Mouse (Mus musculus) ES-Bruce4 (cell line): ENCODE results near the gene Mrpl2. TPM values are rescaled to one million over a fixed set of nuclear protein-coding genes. Genes with fewer than 3 reads are reported as not detected.

ENCODE experiments used
- H3K27ac ChIP-seq: 2 replicates; pipeline ENCODE4 v1.5.1; 2012; ENCODE audit warnings: low read length, inconsistent platforms; ENCODE audit not compliant: insufficient read depth
- H3K27me3 ChIP-seq: 2 replicates; pipeline ENCODE4 v1.6.1; 2012; ENCODE audit warnings: mild to moderate bottlenecking, low read length, inconsistent platforms; ENCODE audit not compliant: control insufficient read depth, poor library complexity, insufficient read depth, severe bottlenecking
- H3K36me3 ChIP-seq: 2 replicates; pipeline ENCODE4 v1.6.1; 2012; ENCODE audit warnings: inconsistent platforms, mild to moderate bottlenecking, low read length, moderate library complexity; ENCODE audit not compliant: control insufficient read depth, poor library complexity, insufficient read depth, severe bottlenecking
- H3K4me1 ChIP-seq: one replicate; pipeline ENCODE4 v1.8.1; 2011; ENCODE audit warnings: low read length; ENCODE audit not compliant: control insufficient read depth, insufficient read depth
- H3K4me3 ChIP-seq: 2 replicates; pipeline ENCODE4 v1.5.1; 2011; ENCODE audit warnings: low read depth, mild to moderate bottlenecking, low read length
- H3K9ac ChIP-seq: 2 replicates; pipeline ENCODE4 v1.6.1; 2012; ENCODE audit warnings: low read depth, mild to moderate bottlenecking, inconsistent platforms; ENCODE audit not compliant: poor library complexity, severe bottlenecking
- H3K9me3 ChIP-seq: replicated peaks from 2 replicates; pipeline ENCODE4 v1.6.1; 2012; ENCODE audit warnings: mild to moderate bottlenecking, low read length, inconsistent platforms; ENCODE audit not compliant: control insufficient read depth, poor library complexity, insufficient read depth, severe bottlenecking
- CTCF ChIP-seq: IDR thresholded peaks from one replicate; pipeline ENCODE4 v1.8.1; 2011; ENCODE audit warnings: low read depth, low read length
- EP300 ChIP-seq: IDR thresholded peaks from 2 replicates; pipeline ENCODE4 v1.6.1; 2011; ENCODE audit warnings: low read depth, low read length; ENCODE audit not compliant: insufficient read depth
- POLR2A ChIP-seq: IDR thresholded peaks from one replicate; pipeline ENCODE4 v1.8.1; 2011; ENCODE audit warnings: low read length; ENCODE audit not compliant: insufficient read depth
- polyA plus RNA-seq: library from polyadenylated mRNA; stranded (reverse); fragments of >200 nt; gene quantifications from 2 replicates; pipeline ENCODE4 v1.2.4, GENCODE M21; 2011; ENCODE audit warnings: low read depth; ENCODE audit not compliant: missing spikeins, insufficient read depth, insufficient read length

The Mrpl2 gene
- polyA plus RNA-seq, 1 experiment = 65.8 TPM

- Histone ChIP-seq H3K9me3 (no peaks in the 10 kb centered on the region), H3K4me1 (peaks cover 1% of the 10 kb centered on the region), H3K9ac (no peak overlapping the region), H3K27ac (no peak overlapping the region), H3K27me3 (no peaks in the 10 kb centered on the region), H3K4me3 (no peak overlapping the region), H3K36me3 (peaks cover 10% of the 10 kb centered on the region)
- TF ChIP-seq EP300 (no peak), POLR2A (no peak), CTCF (no peak)
These were observed 21.7 kb downstream of the Mrpl2 start for GRCm38 (mm10) chr17:46667712-46668111.

- no peaks in the 10 kb centered on the region for H3K27me3 ChIP-seq
- no peak for TF ChIP-seq EP300
- no peak for TF ChIP-seq POLR2A
- TF ChIP-seq CTCF = no peak
- H3K4me1 ChIP-seq = peaks cover 5% of the 10 kb centered on the region
- H3K4me3 ChIP-seq = no peak overlapping the region
- no peaks in the 10 kb centered on the region for H3K9me3 ChIP-seq
- peaks cover 10% of the 10 kb centered on the region for H3K36me3 ChIP-seq
- no peak overlapping the region for H3K27ac ChIP-seq
- no peak overlapping the region for H3K9ac ChIP-seq
These were observed 23.9 kb downstream of the Mrpl2 start for GRCm38 (mm10) chr17:46669911-46670310.

DNA sequence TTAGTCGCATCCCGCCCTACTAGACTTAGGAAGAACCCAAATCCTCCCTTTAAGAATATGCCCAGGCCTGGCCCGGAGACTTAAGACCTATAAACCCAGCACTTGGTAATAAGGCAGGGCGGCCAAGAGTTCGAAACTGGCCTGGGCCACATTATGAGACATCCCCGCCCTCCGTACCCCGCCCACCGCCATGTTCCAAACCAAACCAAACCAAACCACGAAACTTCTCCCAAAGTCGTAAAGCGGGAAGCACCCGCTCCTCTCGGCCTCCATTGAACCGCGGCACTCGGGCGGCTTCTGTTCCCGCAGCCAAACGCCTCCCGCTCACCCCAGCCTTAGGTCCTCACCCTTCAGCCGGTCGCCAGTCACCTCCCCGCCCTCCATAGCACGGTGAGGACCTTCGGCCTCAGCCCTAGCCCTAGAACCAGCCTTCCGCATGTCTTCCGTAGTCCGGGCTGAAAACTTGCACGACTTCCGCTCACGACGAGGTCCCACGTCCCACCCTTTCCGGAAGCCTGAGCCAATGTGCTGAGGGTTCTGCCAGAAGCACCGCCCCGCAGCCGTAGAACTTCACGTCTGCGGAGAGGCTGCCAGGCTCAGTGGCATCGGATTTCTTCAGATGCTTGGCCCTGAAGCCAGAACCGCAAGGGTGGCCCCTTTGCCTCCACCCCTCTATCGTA, 28.0 kb downstream of the Mrpl2 start, which contains the start of gene Rrp36:
TSS of gene Rrp36 (minus strand) at position 503 of the 680 bp plus-strand sequence.
- Histone ChIP-seq H3K27ac (peak within 1 kb of the TSS; percentile 59), H3K4me3 (peak within 1 kb of the TSS; percentile 80), H3K27me3 (no peaks in the 10 kb centered on the region), H3K36me3 (peaks cover 24% of the 10 kb centered on the region), H3K9me3 (no peaks in the 10 kb centered on the region), H3K4me1 (peaks cover 6% of the 10 kb centered on the region), H3K9ac (peak within 1 kb of the TSS; percentile 77)
- TF ChIP-seq CTCF = no peak
- TF ChIP-seq EP300 = no peak
- TF ChIP-seq POLR2A = peak; percentile 69

GRCm38 (mm10) chr17:46674530-46675283, 28.7 kb downstream of the Mrpl2 start:
- H3K9ac ChIP-seq = peak overlapping the region; percentile 22
- TF ChIP-seq POLR2A (no peak), CTCF (no peak), EP300 (peak; percentile 32; the same call in 1 of the 2 replicates)
- no peaks in the 10 kb centered on the region for H3K27me3 ChIP-seq
- H3K27ac ChIP-seq = peak overlapping the region; percentile 36
- H3K4me3 ChIP-seq = peak overlapping the region; percentile 80
- H3K4me1 ChIP-seq = peaks cover 6% of the 10 kb centered on the region
- H3K36me3 ChIP-seq = peaks cover 19% of the 10 kb centered on the region
- H3K9me3 ChIP-seq = no peaks in the 10 kb centered on the region

DNA sequence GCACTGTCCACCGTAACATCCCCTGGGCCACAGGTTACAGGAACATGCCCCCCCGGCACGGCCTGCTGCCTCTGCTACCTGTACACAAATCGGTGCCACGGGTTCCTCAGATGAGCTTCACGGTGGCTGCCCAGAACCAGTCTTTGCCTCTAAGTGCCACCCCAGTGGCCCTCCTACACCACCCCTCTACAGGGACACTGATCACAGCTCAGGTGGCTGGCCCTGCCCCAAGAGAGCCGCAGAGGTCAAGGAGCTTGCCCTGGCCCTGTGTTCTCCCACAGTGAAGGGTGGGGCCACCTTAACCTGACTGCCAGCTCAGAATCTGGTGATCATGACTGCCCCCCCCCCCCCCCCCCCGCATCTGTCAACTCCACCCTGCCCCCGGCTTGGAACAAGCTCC, 32.4 kb downstream of the Mrpl2 start, which contains the start of gene Mea1:
TSS of gene Mea1 (plus strand) at position 378 of the 400 bp plus-strand sequence.
- H3K4me3 ChIP-seq = peak within 1 kb of the TSS; percentile 91; the same call in 1 of the 2 replicates
- peak within 1 kb of the TSS; percentile 93; the same call in 1 of the 2 replicates for H3K9ac ChIP-seq
- no peak for TF ChIP-seq EP300
- TF ChIP-seq CTCF = no peak
- no peak for TF ChIP-seq POLR2A
- H3K9me3 ChIP-seq = no peaks in the 10 kb centered on the region
- peaks cover 1% of the 10 kb centered on the region for H3K4me1 ChIP-seq
- H3K27me3 ChIP-seq = no peaks in the 10 kb centered on the region
- H3K36me3 ChIP-seq = peaks cover 19% of the 10 kb centered on the region
- H3K27ac ChIP-seq = no peak within 1 kb of the TSS

DNA sequence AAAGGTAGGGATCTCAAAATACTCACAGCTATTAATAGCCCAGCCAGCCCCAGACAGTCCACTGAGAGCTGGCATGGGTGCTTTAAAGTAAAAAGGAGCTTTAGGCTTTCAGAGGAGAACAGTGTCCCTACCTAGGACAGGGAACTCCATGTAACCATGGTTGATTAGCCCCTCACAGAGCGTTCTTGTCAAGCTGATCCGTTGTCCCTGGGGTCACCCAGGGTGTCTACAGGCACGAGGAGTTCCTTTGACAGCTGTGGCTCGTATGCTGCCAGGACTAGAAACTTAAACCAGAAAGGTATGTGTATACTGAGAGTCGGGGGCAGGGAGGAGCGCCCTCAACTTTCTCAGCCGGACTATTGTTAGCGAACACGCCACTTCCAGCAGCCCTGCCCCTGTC, 32.9 kb downstream of the Mrpl2 start:
- no peaks in the 10 kb centered on the region for H3K27me3 ChIP-seq
- TF ChIP-seq CTCF (no peak), POLR2A (no peak), EP300 (no peak)
- H3K9me3 ChIP-seq = no peaks in the 10 kb centered on the region
- H3K4me1 ChIP-seq = peaks cover 1% of the 10 kb centered on the region
- no peak overlapping the region for H3K4me3 ChIP-seq
- peak overlapping the region; percentile 93; the same call in 1 of the 2 replicates for H3K9ac ChIP-seq
- no peak overlapping the region for H3K27ac ChIP-seq
- peaks cover 19% of the 10 kb centered on the region for H3K36me3 ChIP-seq
